Mouse (Mus musculus) forebrain, embryonic 14.5 days (tissue): ENCODE measurements around the gene Rnf133. TPM values are rescaled to one million over a fixed set of nuclear protein-coding genes. Genes with fewer than 3 reads are reported as not detected.

ENCODE experiments used
- polyA plus RNA-seq: library from polyadenylated mRNA; unstranded; fragments of >200 nt; fragmentation: Nextera tagmentation; extraction: Ambion mirVana; gene quantifications from 2 replicates; pipeline ENCODE4 v1.2.1, GENCODE M21; 2014

Gene Rnf133
- polyA plus RNA-seq, 1 experiment from 2014 or later, result not detected

Other genes starting within 250 kb of the Rnf133 start
- gene Rnf148, start 4.8 kb upstream of the Rnf133 start, polyA plus RNA-seq, result not detected in 2 replicates
- gene Cadps2, start 189.1 kb upstream of the Rnf133 start, polyA plus RNA-seq, result 4.3 and 5.1 TPM in 2 replicates